Mouse (Mus musculus): ENCODE measurements around the gene Letmd1. TPM values are rescaled to one million over a fixed set of nuclear protein-coding genes. Genes with fewer than 3 reads are reported as not detected.
"Not testable (repeated sequence)": the region's sequence is repeated elsewhere in the genome, so short reads cannot be mapped to it uniquely, and the experiment has no call there.

The Letmd1 gene
- total and polyA plus RNA-seq, 2 experiments from 2014 or later = 52.5 to 87.8 TPM

DNA sequence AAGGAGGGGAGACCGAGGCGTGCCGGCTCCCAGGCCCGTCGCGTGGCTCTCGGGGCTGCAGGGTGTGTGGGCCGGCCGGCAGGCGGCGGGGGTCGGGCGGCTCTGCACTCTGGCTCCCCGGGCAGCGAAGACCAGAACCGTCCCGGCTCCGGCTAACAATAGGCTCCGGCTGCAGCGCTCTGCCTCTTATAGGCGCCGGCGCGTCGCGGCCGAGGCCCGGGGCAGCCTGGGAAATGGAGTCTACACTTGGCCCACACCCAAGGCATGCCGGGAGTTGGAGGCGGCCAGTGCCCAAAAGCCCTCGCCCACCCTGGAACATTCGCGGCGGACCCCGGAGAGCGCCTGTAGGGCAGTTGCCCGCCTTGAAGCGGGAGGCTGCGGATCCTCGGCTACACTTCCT, 26.3 kb downstream of the Letmd1 start, which contains the start of gene Csrnp2:
Gene Csrnp2 (minus strand): TSS at position 387 of the 400 bp plus-strand sequence.
- no peaks in the 10 kb centered on the region for H3K27me3 ChIP-seq (ENCODE audit: insufficient read depth, low read length)
- H3K9me3 ChIP-seq (ENCODE audit: low read length) = no peaks in the 10 kb centered on the region
- peak within 1 kb of the TSS; percentile 55 for H3K4me2 ChIP-seq (ENCODE audit: low read depth)
- DNase-seq (peak; percentile 97), ATAC-seq (peak; percentile 97)
- peak within 1 kb of the TSS; percentile 97 for H3K9ac ChIP-seq
- H3K4me3 ChIP-seq (ENCODE audit: low read depth, low read length) = peak within 1 kb of the TSS; percentile 95
- WGBS = under 1% methylated on average over 39 of the region's 40 CpGs
- no peaks in the 10 kb centered on the region for H3K36me3 ChIP-seq (ENCODE audit: insufficient read depth)
- peak within 1 kb of the TSS; percentile 98 for H3K27ac ChIP-seq (ENCODE audit: low read depth, low read length)
- H3K4me1 ChIP-seq (ENCODE audit: insufficient read depth) = peaks cover 27% of the 10 kb centered on the region
- peak; percentile 66 for TF ChIP-seq CTCF (IDR thresholded peaks at IDR 0.05; ENCODE audit: low read depth)

GRCm38 (mm10) chr15:100499506-100499905, 30.7 kb downstream of the Letmd1 start:
- H3K27me3 ChIP-seq (ENCODE audit: insufficient read depth, low read length); H3K27ac ChIP-seq (ENCODE audit: low read depth, low read length); H3K4me3 ChIP-seq (ENCODE audit: low read depth, low read length); H3K4me1 ChIP-seq (ENCODE audit: insufficient read depth); H3K4me2 ChIP-seq (ENCODE audit: low read depth); H3K9me3 ChIP-seq (ENCODE audit: low read length); H3K36me3 ChIP-seq (ENCODE audit: insufficient read depth); DNase-seq; ATAC-seq; H3K9ac ChIP-seq: not testable (repeated sequence)
- WGBS = 91% methylated on average over 8 of the region's 8 CpGs

- no peak overlapping the region for H3K27ac ChIP-seq (ENCODE audit: low read depth, low read length)
- ATAC-seq = no peak
- DNase-seq = no peak
- H3K4me3 ChIP-seq (ENCODE audit: low read depth, low read length) = no peak overlapping the region
- 76% methylated on average over 13 of the region's 13 CpGs for WGBS
- H3K27me3 ChIP-seq (ENCODE audit: insufficient read depth, low read length) = no peaks in the 10 kb centered on the region
- H3K9ac ChIP-seq = no peak overlapping the region
- no peaks in the 10 kb centered on the region for H3K9me3 ChIP-seq (ENCODE audit: low read length)
- H3K4me2 ChIP-seq (ENCODE audit: low read depth) = no peak overlapping the region
- H3K4me1 ChIP-seq (ENCODE audit: insufficient read depth) = no peaks in the 10 kb centered on the region
- TF ChIP-seq CTCF (IDR thresholded peaks at IDR 0.05; ENCODE audit: low read depth) = no peak
- H3K36me3 ChIP-seq (ENCODE audit: insufficient read depth) = peaks cover 71% of the 10 kb centered on the region
These were observed 39.8 kb downstream of the Letmd1 start for GRCm38 (mm10) chr15:100508454-100509167.

GRCm38 (mm10) chr15:100510072-100510471, 41.2 kb downstream of the Letmd1 start:
- H3K4me2 ChIP-seq (ENCODE audit: low read depth) = no peak overlapping the region
- no peak overlapping the region for H3K27ac ChIP-seq (ENCODE audit: low read depth, low read length)
- H3K4me3 ChIP-seq (ENCODE audit: low read depth, low read length) = no peak overlapping the region
- H3K9ac ChIP-seq = no peak overlapping the region
- WGBS = 95% methylated on average over 11 of the region's 11 CpGs
- no peaks in the 10 kb centered on the region for H3K27me3 ChIP-seq (ENCODE audit: insufficient read depth, low read length)
- H3K9me3 ChIP-seq (ENCODE audit: low read length) = no peaks in the 10 kb centered on the region
- no peaks in the 10 kb centered on the region for H3K4me1 ChIP-seq (ENCODE audit: insufficient read depth)
- H3K36me3 ChIP-seq (ENCODE audit: insufficient read depth) = peaks cover 71% of the 10 kb centered on the region
- no peak for DNase-seq
- ATAC-seq = no peak
- no peak for TF ChIP-seq CTCF (IDR thresholded peaks at IDR 0.05; ENCODE audit: low read depth)

- no peak for ATAC-seq
- no peaks in the 10 kb centered on the region for H3K27me3 ChIP-seq (ENCODE audit: insufficient read depth, low read length)
- H3K9me3 ChIP-seq (ENCODE audit: low read length) = no peaks in the 10 kb centered on the region
- no peaks in the 10 kb centered on the region for H3K4me1 ChIP-seq (ENCODE audit: insufficient read depth)
- H3K27ac ChIP-seq (ENCODE audit: low read depth, low read length) = no peak overlapping the region
- H3K4me2 ChIP-seq (ENCODE audit: low read depth) = no peak overlapping the region
- WGBS = 91% methylated on average over 4 of the region's 4 CpGs
- no peak overlapping the region for H3K4me3 ChIP-seq (ENCODE audit: low read depth, low read length)
- TF ChIP-seq CTCF (IDR thresholded peaks at IDR 0.05; ENCODE audit: low read depth) = no peak
- no peak overlapping the region for H3K9ac ChIP-seq
- no peak for DNase-seq
- peaks cover 65% of the 10 kb centered on the region for H3K36me3 ChIP-seq (ENCODE audit: insufficient read depth)
These were observed 44.6 kb downstream of the Letmd1 start for GRCm38 (mm10) chr15:100513387-100513786.

GRCm38 (mm10) chr15:100515121-100515520, 46.3 kb downstream of the Letmd1 start:
- DNase-seq = no peak
- H3K4me3 ChIP-seq (ENCODE audit: low read depth, low read length) = no peak overlapping the region
- H3K4me2 ChIP-seq (ENCODE audit: low read depth) = no peak overlapping the region
- H3K9me3 ChIP-seq (ENCODE audit: low read length) = no peaks in the 10 kb centered on the region
- H3K9ac ChIP-seq = no peak overlapping the region
- no peak overlapping the region for H3K27ac ChIP-seq (ENCODE audit: low read depth, low read length)
- peaks cover 66% of the 10 kb centered on the region for H3K36me3 ChIP-seq (ENCODE audit: insufficient read depth)
- no peaks in the 10 kb centered on the region for H3K27me3 ChIP-seq (ENCODE audit: insufficient read depth, low read length)
- 85% methylated on average over 2 of the region's 2 CpGs for WGBS
- no peak for TF ChIP-seq CTCF (IDR thresholded peaks at IDR 0.05; ENCODE audit: low read depth)
- no peak for ATAC-seq
- no peaks in the 10 kb centered on the region for H3K4me1 ChIP-seq (ENCODE audit: insufficient read depth)

- Histone ChIP-seq H3K27ac (ENCODE audit: low read depth, low read length) (no peak overlapping the region), H3K4me2 (ENCODE audit: low read depth) (no peak overlapping the region), H3K27me3 (ENCODE audit: insufficient read depth, low read length) (no peaks in the 10 kb centered on the region), H3K9me3 (ENCODE audit: low read length) (no peaks in the 10 kb centered on the region), H3K4me3 (ENCODE audit: low read depth, low read length) (no peak overlapping the region), H3K4me1 (ENCODE audit: insufficient read depth) (no peaks in the 10 kb centered on the region), H3K36me3 (ENCODE audit: insufficient read depth) (peaks cover 46% of the 10 kb centered on the region), H3K9ac (no peak overlapping the region)
- no peak for TF ChIP-seq CTCF (IDR thresholded peaks at IDR 0.05; ENCODE audit: low read depth)
- 95% methylated on average over 14 of the region's 14 CpGs for WGBS
- DNase-seq (no peak), ATAC-seq (no peak)
These were observed 51.5 kb downstream of the Letmd1 start for GRCm38 (mm10) chr15:100520306-100520705.
